Mouse (Mus musculus): ENCODE measurements at regions not wholly inside any gene's neighbourhood (a gene's known extent, or its start where the extent isn't known, plus 50 kb on each side); places are given as distances from the start of the nearest gene placed in this dataset.
"Not testable (repeated sequence)": the region's sequence is repeated elsewhere in the genome, so short reads cannot be mapped to it uniquely, and the experiment has no call there.

GRCm38 (mm10) chr17:4620361-4620760 lies 373.8 kb upstream of the Arid1b start:
- Histone ChIP-seq H3K4me1 (ENCODE audit: control insufficient read depth, insufficient read depth, low read length) (no peaks in the 10 kb centered on the region), H3K9me3 (ENCODE audit: control insufficient read depth, low read length) (no peaks in the 10 kb centered on the region), H3K27ac (ENCODE audit: low read depth, low read length) (no peak overlapping the region), H3K4me3 (ENCODE audit: low read depth, low read length) (no peak overlapping the region), H3K9ac (replicated peaks; ENCODE audit: low read depth, low read length) (no peak overlapping the region), H3K27me3 (ENCODE audit: control insufficient read depth, insufficient read depth, low read length) (no peaks in the 10 kb centered on the region), H3K36me3 (ENCODE audit: control insufficient read depth, insufficient read depth, low read length) (no peaks in the 10 kb centered on the region), H3K4me2 (ENCODE audit: low read depth, low read length) (no peak overlapping the region)
- no peak for ATAC-seq (ENCODE audit: low read depth)

- 83% methylated on average over 1 of the region's 1 CpGs for WGBS
Observed at GRCm38 (mm10) chr17:4626126-4626525, 368.0 kb upstream of the Arid1b start.

GRCm38 (mm10) chr17:4627542-4627941 lies 366.6 kb upstream of the Arid1b start:
- Histone ChIP-seq H3K36me3 (ENCODE audit: control insufficient read depth, insufficient read depth, low read length) (no peaks in the 10 kb centered on the region), H3K4me2 (ENCODE audit: low read depth, low read length) (no peak overlapping the region), H3K27me3 (ENCODE audit: control insufficient read depth, insufficient read depth, low read length) (no peaks in the 10 kb centered on the region), H3K4me1 (ENCODE audit: control insufficient read depth, insufficient read depth, low read length) (no peaks in the 10 kb centered on the region), H3K27ac (ENCODE audit: low read depth, low read length) (no peak overlapping the region), H3K9ac (replicated peaks; ENCODE audit: low read depth, low read length) (no peak overlapping the region), H3K4me3 (ENCODE audit: low read depth, low read length) (no peak overlapping the region), H3K9me3 (ENCODE audit: control insufficient read depth, low read length) (no peaks in the 10 kb centered on the region)
- no peak for ATAC-seq (ENCODE audit: low read depth)
- 86% methylated on average over 7 of the region's 7 CpGs for WGBS

More at GRCm38 (mm10) chr17:4626126-4626525, 368.0 kb upstream of the Arid1b start:
- H3K9ac ChIP-seq (replicated peaks; ENCODE audit: low read depth, low read length); H3K4me3 ChIP-seq (ENCODE audit: low read depth, low read length); H3K27ac ChIP-seq (ENCODE audit: low read depth, low read length); H3K36me3 ChIP-seq (ENCODE audit: control insufficient read depth, insufficient read depth, low read length); ATAC-seq (ENCODE audit: low read depth); H3K4me1 ChIP-seq (ENCODE audit: control insufficient read depth, insufficient read depth, low read length); H3K27me3 ChIP-seq (ENCODE audit: control insufficient read depth, insufficient read depth, low read length); H3K9me3 ChIP-seq (ENCODE audit: control insufficient read depth, low read length); H3K4me2 ChIP-seq (ENCODE audit: low read depth, low read length): not testable (repeated sequence)

GRCm38 (mm10) chr17:4631122-4631521 lies 363.0 kb upstream of the Arid1b start:
- no peak for ATAC-seq (ENCODE audit: low read depth)
- H3K4me1 ChIP-seq (ENCODE audit: control insufficient read depth, insufficient read depth, low read length) = no peaks in the 10 kb centered on the region

GRCm38 (mm10) chr17:4632506-4632905 lies 361.6 kb upstream of the Arid1b start:
- no peak for ATAC-seq (ENCODE audit: low read depth)
- H3K27ac ChIP-seq (ENCODE audit: low read depth, low read length) = no peak overlapping the region
- H3K27me3 ChIP-seq (ENCODE audit: control insufficient read depth, insufficient read depth, low read length) = no peaks in the 10 kb centered on the region
- 93% methylated on average over 2 of the region's 2 CpGs for WGBS
- no peaks in the 10 kb centered on the region for H3K36me3 ChIP-seq (ENCODE audit: control insufficient read depth, insufficient read depth, low read length)
- H3K9ac ChIP-seq (replicated peaks; ENCODE audit: low read depth, low read length) = no peak overlapping the region
- no peak overlapping the region for H3K4me3 ChIP-seq (ENCODE audit: low read depth, low read length)
- H3K4me1 ChIP-seq (ENCODE audit: control insufficient read depth, insufficient read depth, low read length) = no peaks in the 10 kb centered on the region
- H3K4me2 ChIP-seq (ENCODE audit: low read depth, low read length) = no peak overlapping the region
- no peaks in the 10 kb centered on the region for H3K9me3 ChIP-seq (ENCODE audit: control insufficient read depth, low read length)

More at GRCm38 (mm10) chr17:4631122-4631521, 363.0 kb upstream of the Arid1b start:
- Histone ChIP-seq H3K9me3 (ENCODE audit: control insufficient read depth, low read length) (no peaks in the 10 kb centered on the region), H3K27ac (ENCODE audit: low read depth, low read length) (no peak overlapping the region), H3K9ac (replicated peaks; ENCODE audit: low read depth, low read length) (no peak overlapping the region), H3K4me3 (ENCODE audit: low read depth, low read length) (no peak overlapping the region), H3K36me3 (ENCODE audit: control insufficient read depth, insufficient read depth, low read length) (no peaks in the 10 kb centered on the region), H3K27me3 (ENCODE audit: control insufficient read depth, insufficient read depth, low read length) (no peaks in the 10 kb centered on the region), H3K4me2 (ENCODE audit: low read depth, low read length) (no peak overlapping the region)
- 54% methylated on average over 4 of the region's 4 CpGs for WGBS

- Histone ChIP-seq H3K36me3 (ENCODE audit: control insufficient read depth, insufficient read depth, low read length) (no peaks in the 10 kb centered on the region), H3K9ac (replicated peaks; ENCODE audit: low read depth, low read length) (no peak overlapping the region), H3K27me3 (ENCODE audit: control insufficient read depth, insufficient read depth, low read length) (no peaks in the 10 kb centered on the region), H3K9me3 (ENCODE audit: control insufficient read depth, low read length) (no peaks in the 10 kb centered on the region), H3K4me2 (ENCODE audit: low read depth, low read length) (no peak overlapping the region), H3K4me3 (ENCODE audit: low read depth, low read length) (no peak overlapping the region), H3K27ac (ENCODE audit: low read depth, low read length) (no peak overlapping the region), H3K4me1 (ENCODE audit: control insufficient read depth, insufficient read depth, low read length) (no peaks in the 10 kb centered on the region)
- 63% methylated on average over 3 of the region's 3 CpGs for WGBS
- no peak for ATAC-seq (ENCODE audit: low read depth)
Observed at GRCm38 (mm10) chr17:4633771-4634170, 360.4 kb upstream of the Arid1b start.

GRCm38 (mm10) chr17:4636796-4637353 lies 357.3 kb upstream of the Arid1b start:
- Histone ChIP-seq H3K9ac (replicated peaks; ENCODE audit: low read depth, low read length) (no peak overlapping the region), H3K4me1 (ENCODE audit: control insufficient read depth, insufficient read depth, low read length) (no peaks in the 10 kb centered on the region), H3K4me2 (ENCODE audit: low read depth, low read length) (no peak overlapping the region), H3K27ac (ENCODE audit: low read depth, low read length) (no peak overlapping the region), H3K36me3 (ENCODE audit: control insufficient read depth, insufficient read depth, low read length) (no peaks in the 10 kb centered on the region), H3K27me3 (ENCODE audit: control insufficient read depth, insufficient read depth, low read length) (no peaks in the 10 kb centered on the region), H3K4me3 (ENCODE audit: low read depth, low read length) (no peak overlapping the region), H3K9me3 (ENCODE audit: control insufficient read depth, low read length) (no peaks in the 10 kb centered on the region)
- 29% methylated on average over 5 of the region's 5 CpGs for WGBS
- ATAC-seq (ENCODE audit: low read depth) = no peak

- Histone ChIP-seq H3K27ac (ENCODE audit: low read depth, low read length) (no peak overlapping the region), H3K27me3 (ENCODE audit: control insufficient read depth, insufficient read depth, low read length) (no peaks in the 10 kb centered on the region), H3K36me3 (ENCODE audit: control insufficient read depth, insufficient read depth, low read length) (no peaks in the 10 kb centered on the region), H3K9me3 (ENCODE audit: control insufficient read depth, low read length) (no peaks in the 10 kb centered on the region), H3K4me2 (ENCODE audit: low read depth, low read length) (no peak overlapping the region), H3K4me1 (ENCODE audit: control insufficient read depth, insufficient read depth, low read length) (no peaks in the 10 kb centered on the region), H3K9ac (replicated peaks; ENCODE audit: low read depth, low read length) (no peak overlapping the region), H3K4me3 (ENCODE audit: low read depth, low read length) (no peak overlapping the region)
- no peak for ATAC-seq (ENCODE audit: low read depth)
- 91% methylated on average over 4 of the region's 4 CpGs for WGBS
Observed at GRCm38 (mm10) chr17:4639531-4639930, 354.6 kb upstream of the Arid1b start.

- no peak overlapping the region for H3K4me2 ChIP-seq (ENCODE audit: low read depth, low read length)
- H3K36me3 ChIP-seq (ENCODE audit: control insufficient read depth, insufficient read depth, low read length) = no peaks in the 10 kb centered on the region
- 89% methylated on average over 7 of the region's 7 CpGs for WGBS
- H3K4me1 ChIP-seq (ENCODE audit: control insufficient read depth, insufficient read depth, low read length) = no peaks in the 10 kb centered on the region
- H3K9me3 ChIP-seq (ENCODE audit: control insufficient read depth, low read length) = no peaks in the 10 kb centered on the region
- no peak overlapping the region for H3K9ac ChIP-seq (replicated peaks; ENCODE audit: low read depth, low read length)
- no peak overlapping the region for H3K4me3 ChIP-seq (ENCODE audit: low read depth, low read length)
- no peaks in the 10 kb centered on the region for H3K27me3 ChIP-seq (ENCODE audit: control insufficient read depth, insufficient read depth, low read length)
- no peak overlapping the region for H3K27ac ChIP-seq (ENCODE audit: low read depth, low read length)
- ATAC-seq (ENCODE audit: low read depth) = no peak
Observed at GRCm38 (mm10) chr17:4640555-4640954, 353.6 kb upstream of the Arid1b start.

Data from neural tube, embryonic 14.5 days (tissue).